Mouse (Mus musculus): Measurements from ENCODE around the gene Crnkl1. TPM values are rescaled to one million over a fixed set of nuclear protein-coding genes. Genes with fewer than 3 reads are reported as not detected.
"Not testable (repeated sequence)": the region's sequence is repeated elsewhere in the genome, so short reads cannot be mapped to it uniquely, and the experiment has no call there.

Gene Crnkl1
- total RNA-seq, 2 experiments from 2014 or later = 13.3 to 18.0 TPM

- Histone ChIP-seq H3K27ac (peak overlapping the region; percentile 97), H3K4me3 (peak overlapping the region; percentile 91)
- intact Hi-C loops (cut with DNase I) = no loop called here
- no peak for TF ChIP-seq CTCF (IDR thresholded peaks at IDR 0.05)
- no peak for DNase-seq
Measured at GRCm38 (mm10) chr2:145903983-145904616, 30.7 kb downstream of the Crnkl1 start.

GRCm38 (mm10) chr2:145903061-145903901 is 31.5 kb downstream of the Crnkl1 start:
- intact Hi-C loops (cut with DNase I) = no loop called here
- H3K27ac ChIP-seq = peak overlapping the region; percentile 97
- DNase-seq = peak; percentile 93
- peak overlapping the region; percentile 91 for H3K4me3 ChIP-seq
- peak; percentile 67 for TF ChIP-seq CTCF (IDR thresholded peaks at IDR 0.05)

- intact Hi-C loops (cut with DNase I) = loop anchor here (1.0 kb wide), 1 partner anchor 203 kb away; no protein-coding TSS in a partner anchor
- TF ChIP-seq CTCF (IDR thresholded peaks at IDR 0.05) = no peak
- H3K4me3 ChIP-seq = peak within 1 kb of the TSS; percentile 91
- no peak for DNase-seq
- peak within 1 kb of the TSS; percentile 97 for H3K27ac ChIP-seq
Measured at GRCm38 (mm10) chr2:145901861-145902260, 33.0 kb downstream of the Crnkl1 start, which contains the start of gene Naa20. Gene Naa20 (plus strand): TSS chr2:145902099.

DNA sequence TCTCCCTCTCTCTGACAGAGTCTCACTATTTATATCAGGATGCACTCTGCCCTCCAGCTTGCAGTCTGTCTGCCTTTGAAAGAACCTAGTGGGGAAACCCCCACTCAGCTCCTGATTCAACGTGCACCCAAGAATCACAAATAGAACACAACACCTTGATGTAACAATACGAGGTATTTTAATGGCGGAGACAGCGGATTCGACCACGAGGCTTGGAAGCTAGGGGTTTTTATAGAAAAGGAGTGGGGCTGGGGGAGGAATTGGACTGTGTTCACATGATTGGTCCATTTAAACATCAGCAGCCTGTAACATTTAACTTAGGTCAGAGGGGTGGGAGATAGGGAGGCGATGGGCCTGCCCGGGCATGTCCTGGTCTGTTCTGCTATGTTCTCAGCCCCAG is 34.5 kb downstream of the Crnkl1 start:
- H3K4me3 ChIP-seq; intact Hi-C loops (cut with DNase I); H3K27ac ChIP-seq; DNase-seq: not testable (repeated sequence)

GRCm38 (mm10) chr2:145898106-145898505 is 36.7 kb downstream of the Crnkl1 start:
- Histone ChIP-seq H3K4me3 (no peak overlapping the region), H3K27ac (peak overlapping the region; percentile 61)
- no peak for DNase-seq
- no peak for TF ChIP-seq CTCF (IDR thresholded peaks at IDR 0.05)
- intact Hi-C loops (cut with DNase I) = no loop called here

DNA sequence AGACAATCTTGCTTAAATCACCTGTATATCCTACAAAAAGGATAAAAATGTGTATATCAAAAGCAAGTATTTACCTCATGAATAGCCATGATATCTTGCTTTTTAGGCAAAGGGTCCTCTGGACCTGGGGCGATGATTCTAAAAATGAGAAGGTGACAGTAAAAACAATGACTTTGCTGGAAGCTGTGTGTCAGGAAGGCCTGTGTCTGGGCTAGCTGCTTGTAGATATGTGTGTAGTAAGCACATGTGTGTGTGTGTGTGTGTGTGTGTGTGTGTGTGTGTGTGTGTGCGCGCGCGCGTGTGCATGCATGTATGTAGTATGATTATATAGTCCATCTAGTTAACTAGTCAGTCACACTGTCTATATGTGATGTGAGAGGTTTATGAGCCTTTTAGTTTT is 41.1 kb downstream of the Crnkl1 start:
- DNase-seq = no peak
- intact Hi-C loops (cut with DNase I) = no loop called here
- no peak overlapping the region for H3K27ac ChIP-seq
- TF ChIP-seq CTCF (IDR thresholded peaks at IDR 0.05) = no peak
- H3K4me3 ChIP-seq = no peak overlapping the region

GRCm38 (mm10) chr2:145890571-145890970 is 44.2 kb downstream of the Crnkl1 start:
- DNase-seq = no peak
- Histone ChIP-seq H3K27ac (peak overlapping the region; percentile 28; the same call in 1 of the 2 replicates), H3K4me3 (no peak overlapping the region)
- intact Hi-C loops (cut with DNase I) = no loop called here
- TF ChIP-seq CTCF (IDR thresholded peaks at IDR 0.05) = no peak

- no peak for TF ChIP-seq CTCF (IDR thresholded peaks at IDR 0.05)
- no peak for DNase-seq
- Histone ChIP-seq H3K4me3 (peak overlapping the region; percentile 46; the same call in 1 of the 2 replicates), H3K27ac (peak overlapping the region; percentile 92)
- intact Hi-C loops (cut with DNase I) = no loop called here
Measured at GRCm38 (mm10) chr2:145888766-145889480, 45.9 kb downstream of the Crnkl1 start.

DNA sequence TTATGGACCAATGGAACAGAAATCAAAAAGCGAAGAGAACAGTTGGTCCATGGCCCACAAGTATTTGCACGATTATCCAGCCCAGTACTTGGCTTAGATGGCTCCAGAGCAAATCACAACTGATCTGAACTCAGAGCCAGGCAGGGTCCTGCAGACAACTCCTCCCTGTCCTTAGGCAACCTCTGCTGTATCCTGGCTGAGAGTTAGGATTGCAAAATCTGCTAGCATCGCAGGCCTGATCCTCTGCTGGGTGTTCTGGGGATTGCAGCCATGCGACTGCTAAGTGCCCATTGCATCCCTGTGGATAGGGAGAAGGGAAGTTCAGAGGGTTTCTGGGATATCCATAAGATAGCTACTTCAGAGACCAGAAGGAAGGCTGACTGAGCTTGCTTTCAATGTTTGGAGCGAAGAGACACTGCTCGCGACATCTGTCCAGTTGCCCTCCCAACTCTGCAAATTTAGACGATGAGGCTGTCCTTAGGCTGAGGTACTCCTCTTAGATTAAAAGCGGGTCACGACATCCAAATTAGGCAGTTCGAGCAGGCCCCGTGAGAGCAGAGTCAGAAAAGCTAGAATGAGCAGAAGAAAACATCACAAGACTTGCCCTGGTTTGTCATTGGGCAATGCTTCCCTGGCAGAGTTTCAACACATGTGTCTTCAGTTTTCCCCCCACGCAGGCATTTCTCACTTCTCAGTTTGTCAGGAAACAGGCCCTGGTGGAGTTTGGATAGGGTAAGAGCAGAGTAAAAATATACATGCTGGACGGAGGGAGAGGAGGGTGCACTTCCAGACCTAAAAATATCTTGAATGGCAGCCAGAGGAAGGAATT is 46.7 kb downstream of the Crnkl1 start:
- H3K27ac ChIP-seq = peak overlapping the region; percentile 92
- peak; percentile 80 for DNase-seq
- intact Hi-C loops (cut with DNase I) = no loop called here
- peak; percentile 59 for TF ChIP-seq CTCF (IDR thresholded peaks at IDR 0.05)
- peak overlapping the region; percentile 46; the same call in 1 of the 2 replicates for H3K4me3 ChIP-seq

DNA sequence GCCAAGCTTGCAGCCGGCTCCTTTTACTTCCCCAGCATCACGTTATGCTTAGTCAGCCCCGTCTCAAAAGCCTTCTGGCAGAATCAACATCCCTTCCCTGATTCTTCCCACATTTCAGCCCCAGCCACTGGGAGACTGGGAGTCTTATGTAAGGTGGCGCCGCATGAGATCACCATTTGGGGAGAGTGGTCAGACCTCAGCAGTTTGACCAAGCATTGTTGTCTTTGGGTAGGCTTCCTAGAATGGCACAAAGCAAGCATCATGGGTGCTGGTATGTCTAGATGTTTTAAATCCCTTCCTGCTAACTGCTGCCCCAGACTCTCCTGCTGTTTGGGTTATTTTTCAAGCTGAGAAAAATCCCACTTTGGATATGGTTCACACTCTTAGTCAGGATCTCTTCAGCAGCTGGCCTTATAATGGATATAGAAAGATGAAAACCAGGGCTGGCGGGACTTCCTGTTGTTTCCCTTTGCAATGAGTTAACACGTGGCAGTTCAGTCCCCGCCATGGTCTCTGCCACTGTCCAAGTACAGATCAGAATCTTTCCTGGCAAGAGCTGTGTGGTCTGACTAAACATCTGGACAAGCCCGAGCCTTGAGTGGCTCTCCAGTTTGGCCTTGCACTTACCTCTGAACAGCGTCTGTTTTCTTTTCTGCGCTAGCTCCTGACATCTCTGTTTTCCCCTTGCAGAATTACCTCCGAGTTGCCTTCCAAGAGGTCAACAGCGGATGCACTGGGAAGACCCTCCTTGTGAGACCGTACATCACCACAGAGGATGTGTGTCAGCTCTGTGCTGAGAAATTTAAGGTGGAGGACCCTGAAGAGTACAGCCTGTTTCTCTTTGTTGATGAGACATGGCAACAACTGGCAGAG is 49.7 kb downstream of the Crnkl1 start:
- no peak for TF ChIP-seq CTCF (IDR thresholded peaks at IDR 0.05)
- H3K4me3 ChIP-seq = peak overlapping the region; percentile 45
- intact Hi-C loops (cut with DNase I) = loop anchor here (2.0 to 5.0 kb wide), 3 partner anchors 22 to 183 kb away; no protein-coding TSS in a partner anchor

More for the DNA sequence above, 49.7 kb downstream of the Crnkl1 start:
- peak; percentile 79 for DNase-seq
- H3K27ac ChIP-seq = peak overlapping the region; percentile 92

All from gastrocnemius, adult 2 months (tissue).